Mouse (Mus musculus): ENCODE results near the gene Eme2. TPM values are rescaled to one million over a fixed set of nuclear protein-coding genes. Genes with fewer than 3 reads are reported as not detected.

Eme2 gene
- polyA plus RNA-seq, 1 experiment from 2014 or later, result 23.0 TPM

- Histone ChIP-seq H3K36me3 (ENCODE audit: control insufficient read depth, insufficient read depth, low read length) (peaks cover 62% of the 10 kb centered on the region), H3K9me3 (ENCODE audit: control insufficient read depth, low read length) (no peaks in the 10 kb centered on the region), H3K27ac (replicated peaks; ENCODE audit: low read depth, low read length) (peak overlapping the region; percentile 76; the same call in 1 of the 2 replicates), H3K4me2 (ENCODE audit: low read depth, low read length) (peak overlapping the region; percentile 90), H3K4me3 (ENCODE audit: low read depth, low read length) (peak overlapping the region; percentile 83), H3K9ac (ENCODE audit: low read depth, low read length) (peak overlapping the region; percentile 90), H3K4me1 (ENCODE audit: control insufficient read depth, insufficient read depth, low read length) (peaks cover 10% of the 10 kb centered on the region), H3K27me3 (replicated peaks; ENCODE audit: control insufficient read depth, insufficient read depth, low read length) (no peaks in the 10 kb centered on the region)
- ATAC-seq (ENCODE audit: low read depth) (peak; percentile 4; the same call in 1 of the 2 replicates), DNase-seq (ENCODE audit: low spot score) (no peak)
- 11% methylated on average over 23 of the region's 31 CpGs for WGBS
These were observed 559 bp downstream of the Eme2 start for GRCm38 (mm10) chr17:24894061-24894994.

DNA sequence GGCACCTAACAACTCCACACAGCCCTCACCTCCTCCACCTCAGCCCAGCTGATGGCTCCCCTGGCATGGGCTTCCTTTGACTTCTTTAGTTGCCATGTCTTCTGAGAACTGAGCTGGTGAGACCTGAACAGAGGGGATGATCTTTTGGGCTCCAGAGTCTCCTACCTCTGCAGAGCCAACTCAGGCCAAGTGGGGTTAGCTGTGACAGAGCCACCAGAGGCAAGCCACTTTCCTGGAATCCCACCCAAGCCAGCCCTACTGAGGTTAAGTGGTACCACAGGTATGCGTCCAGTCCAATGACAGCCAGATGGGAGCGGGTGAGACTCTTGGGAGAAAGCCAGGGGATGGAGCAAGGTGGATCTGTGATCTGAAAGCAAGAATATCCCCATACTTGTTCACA, 1.6 kb downstream of the Eme2 start:
- H3K4me1 ChIP-seq (ENCODE audit: control insufficient read depth, insufficient read depth, low read length), result peaks cover 10% of the 10 kb centered on the region
- H3K36me3 ChIP-seq (ENCODE audit: control insufficient read depth, insufficient read depth, low read length), result peaks cover 54% of the 10 kb centered on the region
- H3K9me3 ChIP-seq (ENCODE audit: control insufficient read depth, low read length), result no peaks in the 10 kb centered on the region
- 0 out of 2 replicates have a peak overlapping the region, but pooled peaks have one; percentile 90 for H3K4me2 ChIP-seq (ENCODE audit: low read depth, low read length)
- H3K9ac ChIP-seq (ENCODE audit: low read depth, low read length), result 0 out of 2 replicates have a peak overlapping the region, but pooled peaks have one; percentile 10
- 86% methylated on average over 2 of the region's 2 CpGs for WGBS
- no peak overlapping the region for H3K27ac ChIP-seq (replicated peaks; ENCODE audit: low read depth, low read length)
- ATAC-seq (ENCODE audit: low read depth) (no peak), DNase-seq (ENCODE audit: low spot score) (no peak)
- H3K4me3 ChIP-seq (ENCODE audit: low read depth, low read length), result no peak overlapping the region
- H3K27me3 ChIP-seq (replicated peaks; ENCODE audit: control insufficient read depth, insufficient read depth, low read length), result no peaks in the 10 kb centered on the region

GRCm38 (mm10) chr17:24892785-24893184, 2.1 kb downstream of the Eme2 start:
- no peak for DNase-seq (ENCODE audit: low spot score)
- H3K36me3 ChIP-seq (ENCODE audit: control insufficient read depth, insufficient read depth, low read length), result peaks cover 49% of the 10 kb centered on the region

DNA sequence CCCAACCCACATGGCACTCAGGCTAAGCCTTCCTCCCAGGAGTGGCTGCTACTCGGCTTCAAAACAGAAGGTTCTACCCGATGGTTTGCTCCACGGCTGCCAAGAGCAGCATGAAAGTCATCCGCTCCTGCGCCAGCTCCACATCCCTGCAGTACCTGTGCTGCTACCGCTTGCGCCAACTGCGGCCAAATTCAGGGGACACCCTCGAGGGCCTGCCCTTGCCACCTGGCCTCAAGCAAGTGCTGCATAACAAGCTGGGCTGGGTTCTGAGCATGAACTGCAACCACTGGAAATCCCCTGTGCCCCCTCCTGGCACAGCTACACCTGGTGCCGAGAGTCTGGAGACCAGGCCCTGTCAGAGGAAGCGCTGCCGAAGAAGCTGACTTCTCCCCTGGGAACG, 3.6 kb downstream of the Eme2 start:
- no peaks in the 10 kb centered on the region for H3K9me3 ChIP-seq (ENCODE audit: control insufficient read depth, low read length)
- no peak overlapping the region for H3K4me2 ChIP-seq (ENCODE audit: low read depth, low read length)
- H3K36me3 ChIP-seq (ENCODE audit: control insufficient read depth, insufficient read depth, low read length), result peaks cover 43% of the 10 kb centered on the region
- no peak for DNase-seq (ENCODE audit: low spot score)
- no peak for ATAC-seq (ENCODE audit: low read depth)
- H3K27ac ChIP-seq (replicated peaks; ENCODE audit: low read depth, low read length), result no peak overlapping the region
- no peaks in the 10 kb centered on the region for H3K27me3 ChIP-seq (replicated peaks; ENCODE audit: control insufficient read depth, insufficient read depth, low read length)
- 84% methylated on average over 12 of the region's 13 CpGs for WGBS
- H3K9ac ChIP-seq (ENCODE audit: low read depth, low read length), result no peak overlapping the region
- H3K4me1 ChIP-seq (ENCODE audit: control insufficient read depth, insufficient read depth, low read length), result peaks cover 20% of the 10 kb centered on the region
- no peak overlapping the region for H3K4me3 ChIP-seq (ENCODE audit: low read depth, low read length)

More at GRCm38 (mm10) chr17:24892785-24893184, 2.1 kb downstream of the Eme2 start:
- no peaks in the 10 kb centered on the region for H3K27me3 ChIP-seq (replicated peaks; ENCODE audit: control insufficient read depth, insufficient read depth, low read length)
- ATAC-seq (ENCODE audit: low read depth), result no peak
- H3K27ac ChIP-seq (replicated peaks; ENCODE audit: low read depth, low read length), result no peak overlapping the region
- no peak overlapping the region for H3K4me2 ChIP-seq (ENCODE audit: low read depth, low read length)
- no peak overlapping the region for H3K4me3 ChIP-seq (ENCODE audit: low read depth, low read length)
- H3K4me1 ChIP-seq (ENCODE audit: control insufficient read depth, insufficient read depth, low read length), result peaks cover 12% of the 10 kb centered on the region
- WGBS, result 90% methylated on average over 12 of the region's 12 CpGs
- no peaks in the 10 kb centered on the region for H3K9me3 ChIP-seq (ENCODE audit: control insufficient read depth, low read length)
- no peak overlapping the region for H3K9ac ChIP-seq (ENCODE audit: low read depth, low read length)

GRCm38 (mm10) chr17:24890151-24891092, 4.5 kb downstream of the Eme2 start:
- H3K9ac ChIP-seq (ENCODE audit: low read depth, low read length), result no peak overlapping the region
- no peak for ATAC-seq (ENCODE audit: low read depth)
- no peak for DNase-seq (ENCODE audit: low spot score)

GRCm38 (mm10) chr17:24888862-24889261, 6.0 kb downstream of the Eme2 start:
- H3K36me3 ChIP-seq (ENCODE audit: control insufficient read depth, insufficient read depth, low read length), result peaks cover 50% of the 10 kb centered on the region
- H3K4me3 ChIP-seq (ENCODE audit: low read depth, low read length), result no peak overlapping the region
- 92% methylated on average over 3 of the region's 3 CpGs for WGBS
- H3K27ac ChIP-seq (replicated peaks; ENCODE audit: low read depth, low read length), result no peak overlapping the region
- no peaks in the 10 kb centered on the region for H3K27me3 ChIP-seq (replicated peaks; ENCODE audit: control insufficient read depth, insufficient read depth, low read length)
- peaks cover 16% of the 10 kb centered on the region for H3K4me1 ChIP-seq (ENCODE audit: control insufficient read depth, insufficient read depth, low read length)
- peak overlapping the region; percentile 25 for H3K9ac ChIP-seq (ENCODE audit: low read depth, low read length)
- H3K9me3 ChIP-seq (ENCODE audit: control insufficient read depth, low read length), result no peaks in the 10 kb centered on the region
- H3K4me2 ChIP-seq (ENCODE audit: low read depth, low read length), result no peak overlapping the region
- DNase-seq (ENCODE audit: low spot score) (no peak), ATAC-seq (ENCODE audit: low read depth) (no peak)

More at GRCm38 (mm10) chr17:24890151-24891092, 4.5 kb downstream of the Eme2 start:
- Histone ChIP-seq H3K9me3 (ENCODE audit: control insufficient read depth, low read length) (no peaks in the 10 kb centered on the region), H3K27me3 (replicated peaks; ENCODE audit: control insufficient read depth, insufficient read depth, low read length) (no peaks in the 10 kb centered on the region), H3K36me3 (ENCODE audit: control insufficient read depth, insufficient read depth, low read length) (peaks cover 43% of the 10 kb centered on the region), H3K4me3 (ENCODE audit: low read depth, low read length) (no peak overlapping the region), H3K4me1 (ENCODE audit: control insufficient read depth, insufficient read depth, low read length) (peaks cover 18% of the 10 kb centered on the region), H3K4me2 (ENCODE audit: low read depth, low read length) (no peak overlapping the region), H3K27ac (replicated peaks; ENCODE audit: low read depth, low read length) (no peak overlapping the region)
- WGBS, result 85% methylated on average over 19 of the region's 19 CpGs

- Histone ChIP-seq H3K27ac (replicated peaks; ENCODE audit: low read depth, low read length) (no peak overlapping the region), H3K9me3 (ENCODE audit: control insufficient read depth, low read length) (no peaks in the 10 kb centered on the region), H3K9ac (ENCODE audit: low read depth, low read length) (peak overlapping the region; percentile 82), H3K4me2 (ENCODE audit: low read depth, low read length) (peak overlapping the region; percentile 93), H3K4me3 (ENCODE audit: low read depth, low read length) (peak overlapping the region; percentile 86), H3K36me3 (ENCODE audit: control insufficient read depth, insufficient read depth, low read length) (peaks cover 52% of the 10 kb centered on the region), H3K27me3 (replicated peaks; ENCODE audit: control insufficient read depth, insufficient read depth, low read length) (no peaks in the 10 kb centered on the region), H3K4me1 (ENCODE audit: control insufficient read depth, insufficient read depth, low read length) (peaks cover 15% of the 10 kb centered on the region)
- 61% methylated on average over 18 of the region's 18 CpGs for WGBS
- DNase-seq (ENCODE audit: low spot score) (no peak), ATAC-seq (ENCODE audit: low read depth) (no peak)
These were observed 7.4 kb downstream of the Eme2 start for GRCm38 (mm10) chr17:24887291-24888080.

GRCm38 (mm10) chr17:24886932-24887271, 8.0 kb downstream of the Eme2 start:
- Histone ChIP-seq H3K4me2 (ENCODE audit: low read depth, low read length) (peak overlapping the region; percentile 93), H3K4me3 (ENCODE audit: low read depth, low read length) (peak overlapping the region; percentile 86), H3K9ac (ENCODE audit: low read depth, low read length) (peak overlapping the region; percentile 82), H3K36me3 (ENCODE audit: control insufficient read depth, insufficient read depth, low read length) (peaks cover 48% of the 10 kb centered on the region), H3K27me3 (replicated peaks; ENCODE audit: control insufficient read depth, insufficient read depth, low read length) (no peaks in the 10 kb centered on the region), H3K27ac (replicated peaks; ENCODE audit: low read depth, low read length) (peak overlapping the region; percentile 42; the same call in 1 of the 2 replicates), H3K4me1 (ENCODE audit: control insufficient read depth, insufficient read depth, low read length) (peaks cover 15% of the 10 kb centered on the region), H3K9me3 (ENCODE audit: control insufficient read depth, low read length) (no peaks in the 10 kb centered on the region)
- DNase-seq (ENCODE audit: low spot score) (no peak), ATAC-seq (ENCODE audit: low read depth) (peak; percentile 3; the same call in 1 of the 2 replicates)
- WGBS, result under 1% methylated on average over 18 of the region's 18 CpGs

Measured in embryonic facial prominence, embryonic 14.5 days (tissue).